Comparison of ENCODE assay signal across 8 mouse cellular contexts in the genomic region with DNA sequence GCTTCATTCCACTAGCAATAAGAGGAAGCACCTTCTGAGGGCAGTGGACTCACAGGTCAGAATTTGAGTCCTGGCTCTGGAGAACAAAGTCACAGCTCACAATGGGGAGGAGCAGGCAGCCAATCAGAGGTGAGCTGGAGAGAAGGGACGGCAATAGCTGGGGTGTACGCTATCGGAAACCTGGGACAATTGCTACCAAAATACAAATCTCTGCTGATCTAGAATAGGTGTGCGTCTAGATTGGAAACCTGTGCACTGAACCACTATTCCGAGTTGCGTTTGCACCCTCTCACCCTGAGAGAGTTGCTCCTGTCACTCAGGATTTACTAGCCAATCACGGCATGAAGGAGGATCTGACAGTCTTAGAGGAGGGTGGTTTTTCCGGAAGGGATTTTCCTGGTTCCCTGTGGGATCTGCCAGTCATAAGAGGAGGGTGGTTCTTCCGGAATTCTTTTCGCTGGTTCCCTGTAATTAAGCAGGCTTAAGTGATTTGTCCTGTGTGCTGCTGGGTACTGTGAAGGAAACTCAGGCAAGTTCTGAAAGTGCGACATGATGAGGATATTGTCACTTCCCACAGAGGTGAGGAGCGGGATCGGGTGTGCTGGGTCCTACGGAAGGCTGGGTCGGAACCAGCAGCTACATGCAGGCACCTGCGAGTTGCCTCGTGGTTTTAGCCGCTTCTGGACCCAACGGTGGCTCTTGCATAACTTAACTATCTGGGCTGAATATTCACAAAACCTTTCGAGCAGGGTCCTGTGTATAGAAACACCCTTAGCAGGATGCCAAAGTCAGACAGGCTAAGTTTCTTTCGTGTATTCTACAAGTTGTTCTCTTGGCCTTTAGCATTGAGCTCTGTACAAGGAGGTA. TPM values are rescaled to one million over a fixed set of nuclear protein-coding genes. Genes with fewer than 3 reads are reported as not detected.
DNase-seq lines count a peak whose midpoint lies in the region; ATAC-seq and TF ChIP-seq lines count a peak whose summit lies in the region.
"Not testable (repeated sequence)": the region's sequence is repeated elsewhere in the genome, so short reads cannot be mapped to it uniquely, and the experiment has no call there.

Gene Zfp960, plus strand, starts transcription at position 486 of the 867 bp plus-strand sequence.

- H3K9me3 ChIP-seq in embryonic facial prominence, embryonic 13.5 days; intestine, embryonic 16.5 days (ENCODE audit: control insufficient read depth, low read length): not testable (repeated sequence)

- peak within 1 kb of the TSS; percentile 60 for H3K4me3 ChIP-seq in bone marrow macrophage, adult 2 months (ENCODE audit: insufficient read depth, low read length)
- peak within 1 kb of the TSS; percentile 52 for H3K4me3 ChIP-seq in embryonic facial prominence, embryonic 13.5 days
- peak within 1 kb of the TSS; percentile 60 for H3K4me3 ChIP-seq in intestine, embryonic 16.5 days (ENCODE audit: low read length)

- not testable (repeated sequence) for H3K27me3 ChIP-seq in embryonic facial prominence, embryonic 13.5 days; intestine, embryonic 16.5 days (replicated peaks; ENCODE audit: control insufficient read depth, insufficient read depth, low read length)

- H3K36me3 ChIP-seq in embryonic facial prominence, embryonic 13.5 days; intestine, embryonic 16.5 days (ENCODE audit: control insufficient read depth, insufficient read depth, low read length): not testable (repeated sequence)

- H3K4me1 ChIP-seq in bone marrow macrophage, adult 2 months (ENCODE audit: control insufficient read depth, insufficient read depth, low read length); embryonic facial prominence, embryonic 13.5 days; intestine, embryonic 16.5 days (ENCODE audit: control insufficient read depth, insufficient read depth, low read length): not testable (repeated sequence)

- TF ChIP-seq CTCF in bone marrow macrophage, adult 2 months (IDR thresholded peaks at IDR 0.05; ENCODE audit: low read depth, low read length) = not testable (repeated sequence)

- peak within 1 kb of the TSS; percentile 58 for H3K4me2 ChIP-seq in embryonic facial prominence, embryonic 13.5 days
- peak within 1 kb of the TSS; percentile 60 for H3K4me2 ChIP-seq in intestine, embryonic 16.5 days (ENCODE audit: low read depth, low read length)

- DNase-seq in left cerebral cortex, adult 9 months (ENCODE audit: low spot score in 2 of 2) = peak; percentile 87 to 90
- DNase-seq in lung, postnatal 4 days = peak; percentile 62 to 88
- DNase-seq in right cerebral cortex, adult 2 months (ENCODE audit: low spot score in 2 of 2) = peak; percentile 90 to 91
- peak; percentile 79 for DNase-seq in yolk sac, embryonic 10.5 days (ENCODE audit: low spot score)

- ATAC-seq in embryonic facial prominence, embryonic 13.5 days (ENCODE audit: insufficient number of reproducible peaks, insufficient read depth, low FRiP score, low TSS enrichment, low read depth) = peak; percentile 92
- ATAC-seq in granulocyte monocyte progenitor cell, adult 5-6 weeks (replicated peaks; ENCODE audit: poor library complexity, severe bottlenecking) = peak; percentile 52
- ATAC-seq in intestine, embryonic 16.5 days = peak; percentile 100

- peak within 1 kb of the TSS; percentile 64 for H3K9ac ChIP-seq in embryonic facial prominence, embryonic 13.5 days
- peak within 1 kb of the TSS; percentile 60 for H3K9ac ChIP-seq in intestine, embryonic 16.5 days (ENCODE audit: low read depth, low read length)

- 2% methylated on average over 21 of the region's 21 CpGs for WGBS in embryonic facial prominence, embryonic 13.5 days
- under 1% methylated on average over 12 of the region's 21 CpGs for WGBS in intestine, embryonic 16.5 days

- not testable (repeated sequence) for H3K27ac ChIP-seq in bone marrow macrophage, adult 2 months (ENCODE audit: insufficient read depth, low read depth, low read length); embryonic facial prominence, embryonic 13.5 days
- H3K27ac ChIP-seq in intestine, embryonic 16.5 days (ENCODE audit: low read length) = peak within 1 kb of the TSS; percentile 23; the same call in 1 of the 2 replicates

- TF ChIP-seq POLR2A in bone marrow macrophage, adult 2 months (IDR thresholded peaks at IDR 0.05; ENCODE audit: borderline replicate concordance, low read depth, low read length) = not testable (repeated sequence)

RNA-seq across cellular contexts. Expression of gene Zfp960, which starts in this region (rescaled TPM):
- polyA plus RNA-seq in bone marrow macrophage, adult 2 months (2012; ENCODE audit: insufficient read depth, insufficient read length, missing spikeins) = 1.5 and 2.6 TPM in 2 replicates
- polyA plus RNA-seq in embryonic facial prominence, embryonic 13.5 days (2015; fragmentation: Nextera tagmentation; extraction: Ambion mirVana) = 5.7 and 6.3 TPM in 2 replicates
- 3.4 TPM in 1 of 2 replicates, not detected in the other for total RNA-seq in granulocyte monocyte progenitor cell, adult 5-6 weeks (2014; fragmentation: Nextera tagmentation)
- total RNA-seq in granulocyte monocyte progenitor cell, adult 5-6 weeks (2017) = 0.30 and 1.5 TPM in 2 replicates
- polyA plus RNA-seq in intestine, embryonic 16.5 days (2015; fragmentation: Nextera tagmentation; extraction: Ambion mirVana) = 4.0 and 4.4 TPM in 2 replicates
